Mouse (Mus musculus) left cerebral cortex, adult 18-20 months (tissue): ENCODE results near the gene Cdc14a. TPM values are rescaled to one million over a fixed set of nuclear protein-coding genes. Genes with fewer than 3 reads are reported as not detected.
A peak's percentile ranks its signal among the peaks of the same experiment; 100 is the strongest.

Experiments
- DNase-seq, 2 experiments: peaks; one replicate each; pipeline ENCODE4 v3.0.0; 2021 to 2022; ENCODE audit warnings: low spot score in 2 of 2, mixed read lengths in 1 of 2
- total RNA-seq, 2 experiments: library from RNA; stranded (reverse); gene quantifications; 2 replicates each; pipeline ENCODE4 v1.2.3; 2021

The Cdc14a gene
- total RNA-seq, 2 experiments from 2014 or later, result 3.4 to 3.6 TPM

- no peak for DNase-seq
These were observed 146.7 kb downstream of the Cdc14a start for GRCm38 (mm10) chr3:116277146-116277545.

GRCm38 (mm10) chr3:116271679-116272078 is 152.2 kb downstream of the Cdc14a start:
- DNase-seq, result no peak

- DNase-seq, result no peak
These were observed 156.7 kb downstream of the Cdc14a start for GRCm38 (mm10) chr3:116267036-116267654.

- no peak for DNase-seq
These were observed 157.5 kb downstream of the Cdc14a start for GRCm38 (mm10) chr3:116266360-116266759.

GRCm38 (mm10) chr3:116263977-116264376 is 159.9 kb downstream of the Cdc14a start:
- no peak for DNase-seq

- no peak for DNase-seq
These were observed 160.8 kb downstream of the Cdc14a start for GRCm38 (mm10) chr3:116263061-116263460.

GRCm38 (mm10) chr3:116256104-116256503 is 167.7 kb downstream of the Cdc14a start:
- no peak for DNase-seq

GRCm38 (mm10) chr3:116253077-116253531 is 170.7 kb downstream of the Cdc14a start, which contains the start of gene Gpr88:
Gpr88 (minus strand) TSS chr3:116253503.
- DNase-seq, result peak; percentile 84 to 85

GRCm38 (mm10) chr3:116252255-116253040 is 171.4 kb downstream of the Cdc14a start:
- peak; percentile 22 to 45 for DNase-seq

GRCm38 (mm10) chr3:116251481-116252254 is 172.2 kb downstream of the Cdc14a start:
- DNase-seq, result peak; percentile 45 to 65

- no peak for DNase-seq
These were observed 174.8 kb downstream of the Cdc14a start for GRCm38 (mm10) chr3:116249026-116249425.

- DNase-seq, result no peak
These were observed 179.4 kb downstream of the Cdc14a start for GRCm38 (mm10) chr3:116244476-116244875.

GRCm38 (mm10) chr3:116242685-116243084 is 181.1 kb downstream of the Cdc14a start:
- no peak for DNase-seq

- DNase-seq, result no peak
These were observed 186.3 kb downstream of the Cdc14a start for GRCm38 (mm10) chr3:116237527-116237926.

- no peak for DNase-seq
These were observed 187.0 kb downstream of the Cdc14a start for GRCm38 (mm10) chr3:116236856-116237255.

GRCm38 (mm10) chr3:116233515-116233914 is 190.3 kb downstream of the Cdc14a start:
- DNase-seq, result no peak

- peak in 1 of 2 experiments; percentile 15 for DNase-seq
These were observed 191.1 kb downstream of the Cdc14a start for GRCm38 (mm10) chr3:116232763-116233162.

- no peak for DNase-seq
These were observed 194.5 kb downstream of the Cdc14a start for GRCm38 (mm10) chr3:116229336-116229735.

GRCm38 (mm10) chr3:116228360-116229245 is 195.2 kb downstream of the Cdc14a start:
- DNase-seq, result no peak

GRCm38 (mm10) chr3:116227383-116227782 is 196.4 kb downstream of the Cdc14a start:
- no peak for DNase-seq

- DNase-seq, result no peak
These were observed 196.9 kb downstream of the Cdc14a start for GRCm38 (mm10) chr3:116226915-116227314.
